Mouse (Mus musculus) B cell, adult (primary cell): ENCODE measurements around the gene Olfr453. TPM values are rescaled to one million over a fixed set of nuclear protein-coding genes. Genes with fewer than 3 reads are reported as not detected.

Experiments used
- total RNA-seq: library from RNA; stranded (reverse); gene quantifications from 4 replicates; pipeline ENCODE4 v1.2.4, GENCODE M21; 2023; ENCODE audit not compliant: inconsistent age

Olfr453 gene
- total RNA-seq = not detected in 4 replicates

GRCm38 (mm10) chr6:42739071-42739470 is at the start of gene Olfr453:
Gene Olfr453, plus strand, starts transcription at chr6:42739371.

GRCm38 (mm10) chr6:42709291-42710211 is 29.6 kb upstream of the Olfr453 start, which contains the start of gene Tcaf1:
Gene Tcaf1, minus strand, starts transcription at chr6:42710088.

DNA sequence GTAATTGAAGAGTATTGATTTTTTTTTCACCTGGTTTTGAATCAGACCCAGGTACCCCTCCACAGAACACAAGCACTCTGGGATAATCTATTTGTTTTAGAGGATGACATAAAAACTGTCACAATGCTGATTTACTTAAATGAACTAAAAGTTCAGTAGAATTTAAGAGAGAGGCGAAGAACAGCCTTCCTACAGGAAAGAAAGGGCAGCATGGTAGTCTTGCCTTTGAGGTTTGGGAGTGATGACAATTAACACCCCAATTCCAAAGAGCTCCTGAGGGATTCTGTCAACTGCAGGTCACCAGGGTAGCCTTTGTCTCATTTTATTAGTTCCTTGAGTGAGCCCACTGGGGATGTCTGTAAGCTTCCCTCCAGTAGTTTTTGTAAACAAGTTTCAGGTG is 16.9 kb downstream of the Olfr453 start, which contains the start of gene Olfr38:
Gene Olfr38, plus strand, starts transcription at position 301 of the 400 bp plus-strand sequence.

DNA sequence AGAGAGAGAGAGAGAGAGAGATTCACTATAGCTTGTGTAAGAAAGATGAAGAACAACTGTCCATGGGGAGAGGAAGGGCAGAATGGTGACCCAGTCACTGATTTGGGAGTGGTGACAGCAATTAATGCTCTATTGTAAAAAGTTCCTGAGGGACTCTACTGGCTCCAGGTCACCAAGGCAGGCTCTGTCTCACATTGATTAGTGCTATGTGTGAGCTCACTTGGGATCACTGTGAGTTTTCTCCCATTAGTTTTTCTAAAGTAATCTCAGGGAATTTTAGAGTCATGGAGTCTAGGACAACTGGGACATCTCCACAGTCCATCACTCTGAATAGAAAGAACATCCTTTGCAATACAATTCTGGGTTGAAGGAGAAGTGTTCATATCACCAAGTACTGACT is 45.6 kb downstream of the Olfr453 start, which contains the start of gene Olfr452:
Gene Olfr452, plus strand, starts transcription at position 301 of the 400 bp plus-strand sequence.

Other genes with a start within 250 kb of the Olfr453 start
- gene Olfr455, start 191.8 kb upstream of the Olfr453 start, total RNA-seq = not detected in 4 replicates
- gene Tcaf3, start 141.7 kb upstream of the Olfr453 start, total RNA-seq = not detected in 4 replicates
- not detected in 4 replicates for gene Tcaf2, start 94.1 kb upstream of the Olfr453 start, total RNA-seq
- not detected in 4 replicates for gene Tcaf1, start 29.3 kb upstream of the Olfr453 start, total RNA-seq
- gene Olfr38, start 17.0 kb downstream of the Olfr453 start, total RNA-seq = not detected in 4 replicates
- not detected in 4 replicates for gene Olfr452, start 45.7 kb downstream of the Olfr453 start, total RNA-seq
- not detected in 4 replicates for gene Olfr450, start 72.6 kb downstream of the Olfr453 start, total RNA-seq
- not detected in 4 replicates for gene Olfr449, start 95.0 kb downstream of the Olfr453 start, total RNA-seq
- not detected in 4 replicates for gene Olfr448, start 151.1 kb downstream of the Olfr453 start, total RNA-seq
- gene Olfr447, start 169.5 kb downstream of the Olfr453 start, total RNA-seq = not detected in 4 replicates
- not detected in 4 replicates for gene Olfr446, start 182.0 kb downstream of the Olfr453 start, total RNA-seq
- gene Olfr444, start 209.7 kb downstream of the Olfr453 start, total RNA-seq = not detected in 4 replicates